Mouse (Mus musculus): ENCODE measurements around the gene Obscn.

Obscn gene

GRCm38 (mm10) chr11:58983691-58984341 lies 152.4 kb downstream of the Obscn start:
- DNase-seq (ENCODE audit: low read depth, low spot score), result peak; percentile 69

- DNase-seq (ENCODE audit: low read depth, low spot score), result peak; percentile 46
Observed at GRCm38 (mm10) chr11:58982471-58983097, 153.6 kb downstream of the Obscn start.

- DNase-seq (ENCODE audit: low read depth, low spot score), result peak; percentile 94
Observed at GRCm38 (mm10) chr11:58981541-58982447, 154.4 kb downstream of the Obscn start.

GRCm38 (mm10) chr11:58980381-58980990 lies 155.7 kb downstream of the Obscn start:
- DNase-seq (ENCODE audit: low read depth, low spot score), result no peak

- no peak for DNase-seq (ENCODE audit: low read depth, low spot score)
Observed at GRCm38 (mm10) chr11:58979661-58980060, 156.5 kb downstream of the Obscn start.

- no peak for DNase-seq (ENCODE audit: low read depth, low spot score)
Observed at GRCm38 (mm10) chr11:58979183-58979582, 157.0 kb downstream of the Obscn start.

- no peak for DNase-seq (ENCODE audit: low read depth, low spot score)
Observed at GRCm38 (mm10) chr11:58978706-58979030, 157.5 kb downstream of the Obscn start.

- DNase-seq (ENCODE audit: low read depth, low spot score), result peak; percentile 88
Observed at GRCm38 (mm10) chr11:58978027-58978705, 158.0 kb downstream of the Obscn start, which contains the start of gene Trim11. TSS of gene Trim11 (plus strand) at chr11:58978093.

GRCm38 (mm10) chr11:58977607-58978026 lies 158.6 kb downstream of the Obscn start:
- DNase-seq (ENCODE audit: low read depth, low spot score), result no peak

- no peak for DNase-seq (ENCODE audit: low read depth, low spot score)
Observed at GRCm38 (mm10) chr11:58977150-58977549, 159.1 kb downstream of the Obscn start.

GRCm38 (mm10) chr11:58974414-58974813 lies 161.8 kb downstream of the Obscn start:
- no peak for DNase-seq (ENCODE audit: low read depth, low spot score)

- no peak for DNase-seq (ENCODE audit: low read depth, low spot score)
Observed at GRCm38 (mm10) chr11:58971796-58972195, 164.4 kb downstream of the Obscn start.

- no peak for DNase-seq (ENCODE audit: low read depth, low spot score)
Observed at GRCm38 (mm10) chr11:58970831-58971530, 165.2 kb downstream of the Obscn start.

- no peak for DNase-seq (ENCODE audit: low read depth, low spot score)
Observed at GRCm38 (mm10) chr11:58969659-58970058, 166.5 kb downstream of the Obscn start.

- DNase-seq (ENCODE audit: low read depth, low spot score), result no peak
Observed at GRCm38 (mm10) chr11:58969027-58969426, 167.2 kb downstream of the Obscn start.

- no peak for DNase-seq (ENCODE audit: low read depth, low spot score)
Observed at GRCm38 (mm10) chr11:58968551-58968950, 167.7 kb downstream of the Obscn start.

- DNase-seq (ENCODE audit: low read depth, low spot score), result no peak
Observed at GRCm38 (mm10) chr11:58967346-58967745, 168.9 kb downstream of the Obscn start.

- DNase-seq (ENCODE audit: low read depth, low spot score), result no peak
Observed at GRCm38 (mm10) chr11:58965001-58965760, 171.0 kb downstream of the Obscn start.

GRCm38 (mm10) chr11:58964216-58964615 lies 172.0 kb downstream of the Obscn start:
- DNase-seq (ENCODE audit: low read depth, low spot score), result no peak

GRCm38 (mm10) chr11:58963543-58963942 lies 172.7 kb downstream of the Obscn start:
- no peak for DNase-seq (ENCODE audit: low read depth, low spot score)
